Comparison of ENCODE assay signal across 15 mouse cellular contexts in the genomic region with DNA sequence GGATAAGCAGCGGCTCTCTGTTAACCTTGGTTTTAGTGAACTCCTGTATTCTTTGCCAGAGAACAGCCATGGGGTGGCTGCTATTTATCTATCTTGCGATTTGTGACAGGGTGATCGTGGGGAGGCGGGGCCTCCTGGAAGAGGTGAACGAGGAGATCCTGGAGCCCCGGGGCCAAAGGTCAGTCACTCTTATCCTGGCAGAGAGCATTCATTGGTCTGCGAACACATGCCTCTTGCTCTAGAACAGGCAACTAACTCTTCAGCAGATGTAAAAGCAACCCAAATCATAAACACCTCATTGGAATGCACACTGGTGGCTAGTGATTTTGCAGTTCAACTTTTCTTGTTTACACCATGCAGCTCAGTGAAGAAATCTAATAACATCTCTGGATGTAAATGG.
"Had no signal": no experiment of that assay in that cellular context is flagged by ENCODE, and none has a peak within 500 bp of the region (broad histone marks: within the 10 kb centered on the region; RNA-seq: fewer than 3 reads in every experiment).

No protein-coding gene starts in this region.

- H3K36me3 ChIP-seq: lung, embryonic 15.5 days; midbrain, embryonic 12.5 days; neural tube, embryonic 12.5 days; stomach, embryonic 15.5 days had no signal

- H3K27ac ChIP-seq: liver, embryonic 14.5 days; lung, embryonic 15.5 days; macrophage; midbrain, embryonic 12.5 days; neural tube, embryonic 12.5 days; stomach, embryonic 15.5 days had no signal

- H3K4me2 ChIP-seq: lung, embryonic 15.5 days; midbrain, embryonic 12.5 days; neural tube, embryonic 12.5 days; stomach, embryonic 15.5 days had no signal

- H3K27me3 ChIP-seq: lung, embryonic 15.5 days; megakaryocyte, embryonic 14.5 days; midbrain, embryonic 12.5 days; neural tube, embryonic 12.5 days; stomach, embryonic 15.5 days had no signal

- ATAC-seq: lung, postnatal 0 days had no signal

- H3K4me1 ChIP-seq: lung, embryonic 15.5 days; megakaryocyte, embryonic 14.5 days; midbrain, embryonic 12.5 days; neural tube, embryonic 12.5 days; stomach, embryonic 15.5 days had no signal

- DNase-seq: lung, adult 2 months; lung, postnatal 14 days; lung, postnatal 36 days; right cerebral cortex, postnatal 14 days; thymus, adult 18-20 months; thymus, postnatal 14 days; thymus, postnatal 36 days had no signal

- H3K4me3 ChIP-seq: lung, embryonic 15.5 days; megakaryocyte, embryonic 14.5 days; midbrain, embryonic 12.5 days; neural tube, embryonic 12.5 days; stomach, embryonic 15.5 days had no signal

- H3K9ac ChIP-seq: liver, embryonic 14.5 days; lung, embryonic 15.5 days; midbrain, embryonic 12.5 days; neural tube, embryonic 12.5 days; stomach, embryonic 15.5 days had no signal

- H3K9me3 ChIP-seq: lung, embryonic 15.5 days; midbrain, embryonic 12.5 days; neural tube, embryonic 12.5 days; stomach, embryonic 15.5 days had no signal
